Mouse (Mus musculus) gastrocnemius, postnatal 4 days (tissue): ENCODE data around the gene Mapk6. TPM values are rescaled to one million over a fixed set of nuclear protein-coding genes. Genes with fewer than 3 reads are reported as not detected.
"Not testable (repeated sequence)": the region's sequence is repeated elsewhere in the genome, so short reads cannot be mapped to it uniquely, and the experiment has no call there.

Experiments used
- DNase-seq, 2 experiments: peaks; one replicate each; pipeline ENCODE4 v3.0.0; 2021 to 2022; ENCODE audit warnings: low spot score in 2 of 2, mixed read lengths in 2 of 2
- total RNA-seq, 2 experiments: library from RNA; stranded (reverse); gene quantifications; 2 replicates each; pipeline ENCODE4 v1.2.3; 2021

Mapk6 gene
- total RNA-seq, 2 experiments from 2014 or later = 49.1 to 51.6 TPM

- no peak for DNase-seq
Measured at GRCm38 (mm10) chr9:75384337-75384962, 25.4 kb downstream of the Mapk6 start.

- DNase-seq = no peak
Measured at GRCm38 (mm10) chr9:75383785-75384184, 26.0 kb downstream of the Mapk6 start.

- DNase-seq = no peak
Measured at GRCm38 (mm10) chr9:75382825-75383224, 27.0 kb downstream of the Mapk6 start.

- DNase-seq = no peak
Measured at GRCm38 (mm10) chr9:75378774-75379173, 31.0 kb downstream of the Mapk6 start.

- DNase-seq = no peak
Measured at GRCm38 (mm10) chr9:75376428-75376827, 33.4 kb downstream of the Mapk6 start.

- no peak for DNase-seq
Measured at GRCm38 (mm10) chr9:75375606-75376005, 34.2 kb downstream of the Mapk6 start.

GRCm38 (mm10) chr9:75368779-75369178, 41.0 kb downstream of the Mapk6 start:
- no peak for DNase-seq

- no peak for DNase-seq
Measured at GRCm38 (mm10) chr9:75366191-75366590, 43.6 kb downstream of the Mapk6 start.

- DNase-seq = no peak
Measured at GRCm38 (mm10) chr9:75365195-75365594, 44.6 kb downstream of the Mapk6 start.

- DNase-seq = not testable (repeated sequence)
Measured at GRCm38 (mm10) chr9:75363702-75364101, 46.1 kb downstream of the Mapk6 start.

- DNase-seq = no peak
Measured at GRCm38 (mm10) chr9:75363001-75363400, 46.8 kb downstream of the Mapk6 start.

GRCm38 (mm10) chr9:75362201-75362600, 47.6 kb downstream of the Mapk6 start:
- no peak for DNase-seq

- peak; percentile 48 to 79 for DNase-seq
Measured at GRCm38 (mm10) chr9:75361699-75362098, 48.1 kb downstream of the Mapk6 start.

- no peak for DNase-seq
Measured at GRCm38 (mm10) chr9:75357087-75357654, 52.6 kb downstream of the Mapk6 start.

GRCm38 (mm10) chr9:75355783-75356182, 54.0 kb downstream of the Mapk6 start:
- no peak for DNase-seq

GRCm38 (mm10) chr9:75353094-75353493, 56.7 kb downstream of the Mapk6 start:
- no peak for DNase-seq

- no peak for DNase-seq
Measured at GRCm38 (mm10) chr9:75348641-75349040, 61.2 kb downstream of the Mapk6 start.

- DNase-seq = no peak
Measured at GRCm38 (mm10) chr9:75348066-75348465, 61.7 kb downstream of the Mapk6 start.

GRCm38 (mm10) chr9:75347458-75347857, 62.3 kb downstream of the Mapk6 start, which contains the start of gene Bcl2l10:
Gene Bcl2l10, plus strand, starts transcription at chr9:75347758.
- no peak for DNase-seq

GRCm38 (mm10) chr9:75342433-75342832, 67.4 kb downstream of the Mapk6 start:
- no peak for DNase-seq

GRCm38 (mm10) chr9:75338016-75338415, 71.8 kb downstream of the Mapk6 start:
- no peak for DNase-seq

- no peak for DNase-seq
Measured at GRCm38 (mm10) chr9:75334440-75334839, 75.4 kb downstream of the Mapk6 start.

GRCm38 (mm10) chr9:75330821-75331220, 79.0 kb downstream of the Mapk6 start:
- DNase-seq = no peak
